Mouse (Mus musculus) heart, embryonic 13.5 days (tissue): ENCODE results near the gene Shcbp1l. TPM values are rescaled to one million over a fixed set of nuclear protein-coding genes. Genes with fewer than 3 reads are reported as not detected.
A peak's percentile ranks its signal among the peaks of the same experiment; 100 is the strongest.
"Not testable (repeated sequence)": the region's sequence is repeated elsewhere in the genome, so short reads cannot be mapped to it uniquely, and the experiment has no call there.

Experiments
- ATAC-seq: fragments of 200-750 bp; cut with Nextera tagmentation; 2 replicates; pipeline ENCODE4 v1.8.0; 2017; ENCODE audit warnings: moderate TSS enrichment; ENCODE audit not compliant: insufficient number of reproducible peaks, low FRiP score, low TSS enrichment; ENCODE audit errors: extremely low read depth
- H3K27ac ChIP-seq: fragments of 300-500 bp; sonication (generic); replicated peaks from 2 replicates; pipeline ENCODE4 v1.5.1; 2015; ENCODE audit warnings: moderate library complexity, mild to moderate bottlenecking, inconsistent platforms
- H3K27me3 ChIP-seq: fragments of 300-500 bp; sonication (generic); replicated peaks from 2 replicates; pipeline ENCODE4 v1.6.1; 2015; ENCODE audit warnings: mild to moderate bottlenecking, inconsistent platforms
- H3K36me3 ChIP-seq: fragments of 300-500 bp; sonication (generic); 2 replicates; pipeline ENCODE4 v1.6.1; 2015; ENCODE audit warnings: mild to moderate bottlenecking, inconsistent platforms
- H3K4me1 ChIP-seq: fragments of 300-500 bp; sonication (generic); 2 replicates; pipeline ENCODE4 v1.6.1; 2015; ENCODE audit warnings: inconsistent platforms
- H3K4me2 ChIP-seq: fragments of 300-500 bp; sonication (generic); 2 replicates; pipeline ENCODE4 v1.6.1; 2015; ENCODE audit warnings: inconsistent platforms, mild to moderate bottlenecking, moderate library complexity
- H3K4me3 ChIP-seq: fragments of 300-500 bp; sonication (generic); 2 replicates; pipeline ENCODE4 v1.5.1; 2015; ENCODE audit warnings: moderate library complexity, mild to moderate bottlenecking, inconsistent platforms
- H3K9ac ChIP-seq: fragments of 300-500 bp; sonication (generic); 2 replicates; pipeline ENCODE4 v1.6.1; 2015; ENCODE audit warnings: inconsistent platforms, mild to moderate bottlenecking, moderate library complexity
- H3K9me3 ChIP-seq: fragments of 300-500 bp; sonication (generic); 2 replicates; pipeline ENCODE4 v1.6.1; 2016; ENCODE audit warnings: inconsistent platforms
- WGBS: fragments of 180-500 bp; shearing (Covaris S2); methylation state at CpG from one replicate; pipeline ENCODE4 v1.1.7; 2015; ENCODE audit warnings: mixed read lengths; 5-methylcytosine and 5-hydroxymethylcytosine counted together
- polyA plus RNA-seq: library from polyadenylated mRNA; unstranded; fragments of >200 nt; fragmentation: Nextera tagmentation; extraction: Ambion mirVana; gene quantifications from 2 replicates; pipeline ENCODE4 v1.2.1, GENCODE M21; 2015

Gene Shcbp1l
- polyA plus RNA-seq, 1 experiment from 2014 or later: 0.31 TPM

DNA sequence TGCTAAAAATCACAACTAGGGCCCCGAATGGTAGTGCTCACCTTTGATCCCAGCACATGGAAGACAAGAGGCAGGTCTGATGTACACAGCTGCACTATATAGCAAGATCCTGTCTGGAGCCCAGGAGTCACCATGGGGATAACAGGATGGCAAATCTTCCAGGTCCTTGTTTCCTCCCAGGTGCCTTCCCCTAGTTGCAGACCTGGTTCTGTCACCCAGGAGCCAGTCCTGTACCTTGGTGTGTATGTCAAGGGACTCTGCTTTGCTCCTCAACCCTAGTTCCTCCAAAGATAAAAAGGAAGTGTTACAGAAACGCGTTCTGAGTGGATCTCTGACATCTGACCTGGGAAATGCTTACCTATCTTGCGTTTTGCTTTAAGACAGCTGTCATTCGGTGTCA, 16.7 kb upstream of the Shcbp1l start:
- not testable (repeated sequence) for H3K9me3 ChIP-seq, ATAC-seq, H3K27me3 ChIP-seq, H3K36me3 ChIP-seq, H3K9ac ChIP-seq, H3K4me2 ChIP-seq, H3K27ac ChIP-seq, H3K4me1 ChIP-seq, H3K4me3 ChIP-seq
- 73% methylated on average over 5 of the region's 5 CpGs for WGBS

DNA sequence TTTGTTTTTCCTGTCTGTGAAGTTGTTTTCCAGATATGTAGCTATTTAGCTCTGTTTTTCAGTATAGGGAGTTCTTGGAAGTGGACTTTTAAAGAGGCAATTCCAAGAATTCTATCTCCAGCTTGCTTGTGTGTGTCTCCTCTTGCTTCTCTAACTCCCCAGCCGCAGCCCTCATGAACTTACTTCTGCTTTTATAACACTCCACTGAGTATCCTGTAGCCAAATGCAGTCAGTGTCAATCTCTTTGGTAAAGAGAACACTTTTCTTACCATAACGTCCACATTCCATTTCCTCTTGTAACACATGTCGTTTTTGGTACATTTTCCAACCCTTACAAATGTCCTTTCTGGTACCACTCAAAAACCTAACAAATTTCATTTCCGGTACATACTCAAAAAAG, 14.0 kb upstream of the Shcbp1l start:
- H3K4me2 ChIP-seq, ATAC-seq, H3K9me3 ChIP-seq, H3K4me3 ChIP-seq, H3K4me1 ChIP-seq, H3K27me3 ChIP-seq, H3K9ac ChIP-seq, H3K36me3 ChIP-seq, H3K27ac ChIP-seq: not testable (repeated sequence)
- WGBS: 100% methylated on average over 1 of the region's 4 CpGs

DNA sequence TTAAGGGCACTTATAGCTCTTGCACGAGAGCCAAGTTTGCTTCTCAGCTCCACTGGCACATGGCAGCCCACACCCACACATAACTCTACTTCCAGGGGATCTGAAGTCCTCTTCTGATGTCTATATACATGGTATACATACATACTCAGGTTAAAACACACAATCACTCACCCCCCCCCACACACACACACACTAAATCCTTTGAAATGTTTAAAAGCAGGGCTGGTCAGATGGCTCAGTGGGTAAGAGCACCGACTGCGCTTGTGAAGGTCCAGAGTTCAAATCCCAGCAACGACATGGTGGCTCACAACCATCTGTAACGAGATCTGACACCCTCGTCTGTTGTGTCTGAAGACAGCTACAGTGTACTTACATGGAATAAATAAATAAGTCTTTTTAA, 13.2 kb upstream of the Shcbp1l start:
- no peaks in the 10 kb centered on the region for H3K9me3 ChIP-seq
- 85% methylated on average over 6 of the region's 6 CpGs for WGBS
- ATAC-seq: no peak
- H3K4me1 ChIP-seq: no peaks in the 10 kb centered on the region
- H3K4me3 ChIP-seq: no peak overlapping the region
- no peak overlapping the region for H3K9ac ChIP-seq
- H3K27me3 ChIP-seq: no peaks in the 10 kb centered on the region
- no peak overlapping the region for H3K27ac ChIP-seq
- no peaks in the 10 kb centered on the region for H3K36me3 ChIP-seq
- no peak overlapping the region for H3K4me2 ChIP-seq

DNA sequence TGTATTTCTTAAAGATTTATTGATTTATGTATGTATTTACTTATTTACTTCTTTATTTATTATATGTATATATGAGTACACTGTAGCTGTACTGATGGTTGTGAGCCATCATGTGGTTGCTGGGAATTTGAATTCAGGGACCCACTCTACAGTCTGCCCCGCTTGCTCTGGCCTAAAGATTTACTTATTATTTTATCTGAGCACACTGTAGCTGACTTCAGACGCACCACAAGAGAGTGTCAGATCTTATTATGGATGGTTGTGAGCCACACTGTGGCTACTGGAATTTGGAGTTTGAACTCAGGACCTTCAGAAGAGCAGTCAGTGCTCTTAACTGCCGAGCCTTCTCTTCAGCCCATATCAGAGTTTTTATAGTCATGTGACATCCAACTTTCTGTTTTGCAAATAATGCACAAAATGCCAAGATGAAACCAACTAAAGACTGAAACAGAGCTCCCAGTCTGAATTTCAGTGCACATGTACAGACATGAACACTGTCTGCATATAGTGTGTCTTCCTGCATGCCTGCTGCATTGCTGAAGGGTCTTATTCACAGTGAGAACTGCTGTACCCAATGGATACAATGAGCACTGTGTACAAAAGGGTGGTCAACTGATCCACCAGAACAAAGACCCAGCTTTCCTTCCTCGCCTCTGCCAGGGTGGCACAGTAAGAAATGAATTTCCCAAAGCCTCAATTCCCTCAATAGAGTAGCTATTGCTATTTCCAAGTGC, 12.1 kb upstream of the Shcbp1l start:
- not testable (repeated sequence) for H3K9me3 ChIP-seq, H3K9ac ChIP-seq, H3K27ac ChIP-seq, H3K4me1 ChIP-seq, H3K4me2 ChIP-seq, H3K4me3 ChIP-seq, H3K27me3 ChIP-seq, ATAC-seq, H3K36me3 ChIP-seq
- WGBS: 80% methylated on average over 3 of the region's 4 CpGs

DNA sequence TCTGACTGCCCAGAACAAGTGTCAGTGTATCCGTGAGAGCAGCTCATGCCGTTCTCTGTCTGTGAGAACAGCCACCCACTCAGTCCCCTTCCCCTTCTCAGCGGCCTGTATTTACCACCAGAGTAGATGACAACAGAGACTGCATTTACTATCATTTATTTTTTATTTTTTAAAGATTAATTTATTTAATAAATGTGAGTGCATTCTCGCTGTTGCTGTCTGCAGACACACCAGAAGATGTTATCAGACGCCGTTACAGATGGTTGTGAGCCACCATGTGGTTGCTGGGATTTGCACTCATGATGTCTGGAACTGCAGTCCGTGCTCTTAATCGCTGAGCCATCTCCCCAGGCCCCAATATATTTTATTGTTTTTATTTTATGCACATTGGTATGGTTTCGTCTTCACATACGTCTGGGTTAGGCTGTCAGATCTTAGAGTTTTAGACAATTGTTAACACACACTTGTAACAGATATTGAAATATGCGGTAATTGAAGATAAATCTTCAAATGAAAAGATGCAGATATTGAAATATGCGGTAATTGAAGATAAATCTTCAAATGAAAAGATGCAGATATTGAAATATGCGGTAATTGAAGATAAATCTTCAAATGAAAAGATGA, 11.5 kb upstream of the Shcbp1l start:
- WGBS: 82% methylated on average over 13 of the region's 13 CpGs
- not testable (repeated sequence) for H3K9ac ChIP-seq, H3K27ac ChIP-seq, H3K9me3 ChIP-seq, H3K27me3 ChIP-seq, ATAC-seq, H3K4me1 ChIP-seq, H3K4me3 ChIP-seq, H3K36me3 ChIP-seq, H3K4me2 ChIP-seq

DNA sequence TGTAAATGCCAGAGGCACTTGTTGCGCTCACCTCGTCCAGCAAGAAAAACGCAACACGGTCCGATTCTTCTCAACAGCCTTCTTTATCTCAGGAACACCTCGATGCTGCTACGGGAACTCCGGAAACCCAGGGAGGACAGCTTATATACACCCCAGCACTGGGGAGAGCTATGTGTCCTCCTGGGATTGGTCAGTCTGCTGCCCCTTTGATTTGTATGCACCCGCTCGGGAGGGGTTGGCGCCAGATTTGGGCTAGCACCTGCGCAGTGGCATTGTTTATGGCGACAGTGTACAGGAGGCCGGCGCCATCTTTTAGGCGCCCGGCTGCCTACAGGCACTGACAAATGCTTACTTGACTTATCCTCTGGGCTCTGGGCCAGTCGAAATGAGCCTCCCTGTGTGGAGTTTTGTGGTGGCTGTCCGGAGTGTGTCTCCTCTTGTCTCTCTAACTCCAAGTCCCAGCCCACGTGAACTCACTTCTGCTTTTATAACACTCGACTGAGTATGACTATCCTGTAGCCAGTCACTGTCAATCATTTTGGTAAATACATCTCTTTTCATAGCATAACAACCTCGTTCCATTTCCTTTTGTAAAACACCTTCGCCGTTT, 10.7 kb upstream of the Shcbp1l start:
- not testable (repeated sequence) for ATAC-seq, H3K4me2 ChIP-seq, H3K27me3 ChIP-seq, H3K9ac ChIP-seq, H3K36me3 ChIP-seq, H3K9me3 ChIP-seq, H3K27ac ChIP-seq, H3K4me3 ChIP-seq, H3K4me1 ChIP-seq
- 77% methylated on average over 24 of the region's 24 CpGs for WGBS

DNA sequence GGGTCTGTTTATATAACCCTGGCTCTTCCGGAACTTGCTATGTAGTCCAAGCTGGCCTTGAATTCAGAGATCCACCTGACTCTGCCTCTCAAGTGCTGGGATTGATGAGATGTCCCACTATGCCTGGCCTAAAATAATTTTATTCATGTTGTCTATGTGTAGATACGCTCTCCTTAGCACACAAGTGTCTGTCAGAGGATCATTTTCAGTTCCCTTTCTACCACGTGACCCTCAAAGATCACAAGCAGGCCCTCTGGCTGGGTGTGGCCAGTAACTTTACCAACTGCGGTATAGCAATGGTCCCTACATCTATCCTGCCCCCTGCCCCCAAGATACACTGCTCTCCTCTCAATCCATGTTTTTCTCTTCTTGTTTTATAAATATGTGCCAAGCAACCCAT, 10.0 kb upstream of the Shcbp1l start:
- H3K27ac ChIP-seq: no peak overlapping the region
- ATAC-seq: no peak

DNA sequence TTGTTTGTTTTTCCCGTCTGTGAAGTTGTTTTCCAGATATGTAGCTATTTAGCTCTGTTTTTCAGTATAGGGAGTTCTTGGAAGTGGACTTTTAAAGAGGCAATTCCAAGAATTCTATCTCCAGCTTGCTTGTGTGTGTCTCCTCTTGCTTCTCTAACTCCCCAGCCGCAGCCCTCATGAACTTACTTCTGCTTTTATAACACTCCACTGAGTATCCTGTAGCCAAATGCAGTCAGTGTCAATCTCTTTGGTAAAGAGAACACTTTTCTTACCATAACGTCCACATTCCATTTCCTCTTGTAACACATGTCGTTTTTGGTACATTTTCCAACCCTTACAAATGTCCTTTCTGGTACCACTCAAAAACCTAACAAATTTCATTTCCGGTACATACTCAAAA, 9.2 kb upstream of the Shcbp1l start:
- H3K27ac ChIP-seq, ATAC-seq, H3K36me3 ChIP-seq, H3K27me3 ChIP-seq, H3K4me1 ChIP-seq, H3K9me3 ChIP-seq, H3K9ac ChIP-seq, H3K4me2 ChIP-seq, H3K4me3 ChIP-seq: not testable (repeated sequence)
- WGBS: 68% methylated on average over 2 of the region's 5 CpGs

More for the DNA sequence above, 10.0 kb upstream of the Shcbp1l start:
- Histone ChIP-seq H3K27me3 (no peaks in the 10 kb centered on the region), H3K36me3 (no peaks in the 10 kb centered on the region), H3K4me1 (no peaks in the 10 kb centered on the region), H3K4me2 (no peak overlapping the region), H3K9me3 (no peaks in the 10 kb centered on the region), H3K9ac (no peak overlapping the region), H3K4me3 (no peak overlapping the region)
- 88% methylated on average over 4 of the region's 4 CpGs for WGBS

DNA sequence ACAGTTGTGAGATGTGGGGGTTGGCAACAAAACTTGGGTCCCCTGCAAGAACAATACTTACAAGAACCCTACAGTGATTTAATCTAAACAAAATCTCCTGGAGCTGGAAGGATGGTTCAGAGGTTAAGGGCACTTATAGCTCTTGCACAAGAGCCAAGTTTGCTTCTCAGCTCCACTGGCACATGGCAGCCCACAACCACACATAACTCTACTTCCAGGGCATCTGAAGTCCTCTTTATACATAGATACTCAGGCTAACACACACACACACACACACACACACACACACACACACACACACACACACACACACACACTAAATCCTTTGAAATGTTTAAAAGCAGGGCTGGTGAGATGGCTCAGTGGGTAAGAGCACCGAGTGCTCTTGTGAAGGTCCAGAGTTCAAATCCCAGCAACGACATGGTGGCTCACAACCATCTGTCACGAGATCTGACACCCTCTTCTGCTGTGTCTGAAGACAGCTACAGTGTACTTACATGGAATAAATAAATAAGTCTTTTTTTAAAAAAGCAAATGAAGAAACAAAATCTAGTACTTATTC, 8.6 kb upstream of the Shcbp1l start:
- not testable (repeated sequence) for H3K27ac ChIP-seq, H3K9ac ChIP-seq, H3K36me3 ChIP-seq, H3K4me2 ChIP-seq, H3K9me3 ChIP-seq, ATAC-seq, H3K27me3 ChIP-seq, H3K4me3 ChIP-seq, H3K4me1 ChIP-seq
- WGBS: 72% methylated on average over 3 of the region's 3 CpGs

DNA sequence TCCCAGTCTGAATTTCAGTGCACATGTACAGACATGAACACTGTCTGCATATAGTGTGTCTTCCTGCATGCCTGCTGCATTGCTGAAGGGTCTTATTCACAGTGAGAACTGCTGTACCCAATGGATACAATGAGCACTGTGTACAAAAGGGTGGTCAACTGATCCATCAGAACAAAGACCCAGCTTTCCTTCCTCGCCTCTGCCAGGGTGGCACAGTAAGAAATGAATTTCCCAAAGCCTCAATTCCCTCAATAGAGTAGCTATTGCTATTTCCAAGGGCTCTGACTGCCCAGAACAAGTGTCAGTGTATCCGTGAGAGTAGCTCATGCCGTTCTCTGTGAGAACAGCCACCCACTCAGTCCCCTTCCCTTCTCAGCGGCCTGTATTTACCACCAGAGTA, 7.2 kb upstream of the Shcbp1l start:
- ATAC-seq, H3K27ac ChIP-seq, H3K4me3 ChIP-seq, H3K4me1 ChIP-seq, H3K9ac ChIP-seq, H3K4me2 ChIP-seq, H3K9me3 ChIP-seq, H3K27me3 ChIP-seq, H3K36me3 ChIP-seq: not testable (repeated sequence)
- WGBS: 75% methylated on average over 4 of the region's 4 CpGs

DNA sequence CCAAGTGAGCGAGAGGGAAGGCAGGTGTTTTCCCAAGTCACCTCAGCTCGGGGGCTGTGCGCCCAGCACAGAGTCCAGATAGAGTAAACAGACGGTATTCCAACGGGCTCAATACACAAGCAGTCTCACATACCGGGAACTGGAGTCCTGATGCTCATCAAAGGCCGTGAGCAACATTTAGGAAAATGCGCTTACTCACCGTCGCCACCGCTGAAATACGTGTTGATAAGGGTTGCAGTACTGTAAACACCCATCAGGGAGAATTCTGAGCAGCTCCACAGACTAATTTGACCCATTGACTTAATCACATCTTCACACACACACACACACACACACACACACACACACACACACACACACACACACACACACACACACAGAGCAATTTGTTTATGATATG, 691 bp upstream of the Shcbp1l start:
- no peak for ATAC-seq
- peak overlapping the region; percentile 56 for H3K4me3 ChIP-seq
- no peaks in the 10 kb centered on the region for H3K36me3 ChIP-seq
- WGBS: 12% methylated on average over 12 of the region's 12 CpGs
- no peak overlapping the region for H3K27ac ChIP-seq
- H3K4me2 ChIP-seq: peak overlapping the region; percentile 82
- H3K27me3 ChIP-seq: peaks cover 21% of the 10 kb centered on the region
- peak overlapping the region; percentile 71 for H3K9ac ChIP-seq
- no peaks in the 10 kb centered on the region for H3K9me3 ChIP-seq
- H3K4me1 ChIP-seq: peaks cover 9% of the 10 kb centered on the region
